Mouse (Mus musculus) ovary, postnatal 14 days (tissue): ENCODE data around the gene Adap1.

Experiments used
- DNase-seq: peaks from one replicate; pipeline ENCODE4 v3.0.0; 2022; ENCODE audit warnings: low spot score

The Adap1 gene

DNA sequence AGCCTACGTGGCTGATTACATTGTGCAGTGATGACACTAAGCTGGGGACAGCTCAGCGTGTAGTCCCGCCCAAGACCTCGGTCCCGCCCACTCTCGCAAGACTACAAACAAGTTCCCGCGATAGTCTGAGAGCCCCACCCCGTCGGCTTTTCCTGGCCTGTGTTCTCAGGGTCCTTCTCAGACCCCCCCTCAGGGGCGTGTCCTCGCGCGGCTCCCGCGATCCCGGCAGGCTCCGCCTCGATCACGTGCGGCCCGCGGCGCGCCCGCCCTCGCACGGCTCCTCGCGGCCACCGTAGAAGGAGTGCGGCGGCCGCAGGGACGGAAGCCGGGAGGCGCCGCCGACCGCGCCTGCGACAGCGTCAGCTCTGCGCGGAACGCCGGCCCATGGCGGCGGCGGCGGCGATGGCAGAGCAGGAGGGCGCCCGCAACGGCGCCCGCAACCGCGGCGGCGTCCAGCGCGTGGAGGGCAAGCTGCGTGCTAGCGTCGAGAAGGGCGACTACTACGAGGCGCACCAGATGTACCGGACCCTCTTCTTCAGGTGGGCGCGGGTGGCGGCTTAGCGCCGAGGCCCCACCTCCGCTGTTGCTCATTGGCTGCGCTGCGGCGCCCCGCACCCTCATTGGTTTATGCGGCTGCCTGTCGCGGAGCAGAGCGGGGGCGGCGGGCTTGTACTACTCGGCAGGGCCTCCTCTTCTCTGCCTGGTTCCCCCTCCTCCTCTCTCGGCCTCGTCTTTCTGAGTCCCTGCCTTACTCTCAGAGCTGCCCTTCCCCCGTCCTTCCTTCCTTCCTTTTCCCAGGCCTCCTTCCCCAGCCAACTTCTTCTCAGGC lies 73.1 kb downstream of the Adap1 start, which contains the start of gene Get4:
Gene Get4 (plus strand): TSS at position 244 of the 829 bp plus-strand sequence.
- DNase-seq: peak; percentile 96

DNA sequence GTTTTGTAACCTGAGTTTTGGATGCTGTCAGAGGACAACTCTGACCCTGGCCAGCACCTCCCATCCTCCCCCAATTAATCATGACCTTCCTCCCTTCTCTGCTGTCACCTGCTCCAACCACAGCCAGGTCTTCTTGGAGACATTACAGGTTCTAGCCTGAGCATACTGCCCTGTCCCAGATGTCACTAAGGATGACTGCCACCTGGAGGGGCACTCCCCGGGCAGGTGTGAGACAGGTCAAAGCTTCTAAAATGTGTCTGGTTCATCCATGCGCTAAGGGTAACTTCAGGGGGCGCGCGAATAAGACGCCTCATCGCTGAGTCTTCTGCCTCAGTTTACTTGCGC lies 73.7 kb downstream of the Adap1 start:
- no peak for DNase-seq

DNA sequence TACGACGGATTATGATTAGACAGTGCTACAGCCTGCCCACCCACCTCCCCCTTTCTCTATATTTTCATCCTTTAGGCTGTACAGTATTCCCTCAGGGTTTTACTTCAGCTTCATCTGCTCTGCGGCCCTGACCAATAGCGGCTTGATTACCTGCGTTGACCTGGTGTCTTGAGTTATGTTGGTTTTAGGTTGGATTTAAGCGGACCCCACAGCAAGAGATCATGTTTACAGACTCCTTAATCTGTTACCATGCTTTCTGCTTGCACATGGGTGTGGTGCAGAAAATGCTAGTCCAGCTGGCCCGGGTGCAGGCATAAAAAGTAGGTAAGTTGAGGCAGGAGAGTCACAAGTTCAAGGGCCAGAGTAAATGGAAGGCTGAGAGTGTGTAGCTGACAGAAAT lies 74.1 kb downstream of the Adap1 start:
- no peak for DNase-seq

DNA sequence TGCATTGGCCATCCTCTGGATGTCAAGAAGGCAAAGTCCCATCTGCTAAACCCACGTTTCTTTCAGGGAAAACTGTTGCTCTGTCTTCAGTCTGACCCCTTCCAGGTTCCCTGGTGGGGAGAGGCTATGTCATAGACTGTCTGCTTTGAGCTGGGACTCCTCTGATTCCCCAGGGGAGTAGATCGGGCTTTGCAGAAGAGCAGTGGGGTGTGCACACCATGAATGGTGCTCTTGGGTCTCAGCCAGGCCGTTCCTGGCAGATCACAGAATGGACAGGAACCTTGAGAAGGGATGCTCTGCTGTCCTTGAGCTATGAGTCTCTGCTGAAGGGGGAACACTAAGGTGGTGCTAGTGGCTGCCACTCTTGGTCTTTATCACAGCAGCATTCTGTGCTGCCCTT lies 76.6 kb downstream of the Adap1 start:
- no peak for DNase-seq

- DNase-seq: no peak
Measured at GRCm38 (mm10) chr5:139247767-139248166, 77.7 kb downstream of the Adap1 start.

- no peak for DNase-seq
Measured at GRCm38 (mm10) chr5:139243384-139243783, 82.0 kb downstream of the Adap1 start.

GRCm38 (mm10) chr5:139241022-139241761 lies 84.2 kb downstream of the Adap1 start:
- DNase-seq: no peak

DNA sequence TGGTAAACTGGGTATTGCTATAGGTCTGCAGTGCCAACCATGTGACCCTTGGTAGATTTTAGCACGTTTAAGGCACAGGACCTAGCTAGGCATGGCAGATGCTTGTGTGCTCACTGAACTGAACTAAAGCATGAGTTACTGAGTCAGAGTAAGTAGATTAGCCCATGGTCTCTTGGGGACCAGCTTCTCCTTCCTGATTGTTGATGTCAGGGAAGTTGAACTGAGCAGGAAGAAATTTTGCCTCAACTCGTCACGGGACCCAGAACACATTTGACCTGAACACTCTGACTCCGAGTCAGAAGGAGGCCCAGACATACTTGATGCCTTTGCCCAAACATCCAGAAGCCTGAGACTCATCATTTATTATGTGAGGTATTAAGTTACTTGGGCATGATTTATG lies 88.0 kb downstream of the Adap1 start:
- no peak for DNase-seq

- no peak for DNase-seq
Measured at GRCm38 (mm10) chr5:139234423-139234822, 91.0 kb downstream of the Adap1 start.

DNA sequence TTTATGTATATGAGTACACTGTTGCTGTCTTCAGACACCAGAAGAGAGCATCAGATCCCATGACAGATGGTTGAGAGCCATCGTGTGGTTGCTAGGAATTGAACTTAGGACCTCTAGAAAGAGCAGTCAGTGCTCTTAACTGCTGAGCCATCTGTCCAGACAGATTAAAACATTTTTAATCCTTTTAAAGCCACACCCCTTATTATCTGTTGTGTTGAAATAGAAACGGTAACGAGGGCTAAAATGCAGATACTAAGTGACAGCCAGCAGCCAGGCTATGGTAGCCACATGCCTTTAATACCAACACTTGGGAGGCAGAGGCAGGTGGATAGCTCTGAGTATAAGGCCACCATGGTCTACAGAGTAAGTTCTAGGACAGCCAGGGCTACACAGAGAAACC lies 93.3 kb downstream of the Adap1 start:
- no peak for DNase-seq

DNA sequence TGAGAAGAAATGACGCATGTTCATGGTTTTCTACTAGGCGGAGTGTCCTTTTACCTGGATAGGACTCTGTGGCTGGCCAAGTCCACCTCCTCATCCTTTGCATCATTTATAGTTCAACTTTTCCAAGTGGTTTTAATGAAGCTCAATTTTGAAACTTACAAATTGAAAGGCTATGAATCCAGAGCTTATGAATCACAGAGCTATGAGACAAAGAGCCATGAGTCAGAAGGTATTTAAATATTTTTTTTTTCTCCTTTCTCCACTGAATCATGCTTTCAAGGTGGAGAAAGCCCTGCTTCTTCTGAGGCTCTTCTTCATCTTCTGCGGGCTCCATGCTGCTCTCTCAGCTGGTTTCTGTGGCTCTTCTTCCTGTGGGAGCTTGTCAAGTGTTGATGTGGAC lies 95.7 kb downstream of the Adap1 start:
- DNase-seq: no peak

DNA sequence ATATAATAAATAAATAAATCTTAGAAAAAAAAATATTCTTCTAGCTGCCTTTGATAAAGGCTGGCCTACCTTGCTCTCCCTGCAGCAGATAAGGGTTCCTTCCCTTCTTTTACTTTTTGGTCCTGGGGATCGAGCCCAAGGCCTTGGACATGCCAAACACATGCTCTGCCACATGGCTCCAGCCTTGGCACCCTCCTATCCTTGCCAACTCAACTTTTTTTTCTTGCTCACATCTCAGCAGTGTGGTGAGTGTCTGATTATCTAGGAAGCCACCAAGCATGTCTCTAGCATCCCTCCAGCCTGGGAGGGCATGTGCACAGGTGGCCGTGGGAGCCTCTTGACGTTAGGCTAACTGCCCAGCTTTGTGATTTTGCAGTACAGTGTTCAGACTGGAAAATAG lies 97.1 kb downstream of the Adap1 start:
- no peak for DNase-seq

DNA sequence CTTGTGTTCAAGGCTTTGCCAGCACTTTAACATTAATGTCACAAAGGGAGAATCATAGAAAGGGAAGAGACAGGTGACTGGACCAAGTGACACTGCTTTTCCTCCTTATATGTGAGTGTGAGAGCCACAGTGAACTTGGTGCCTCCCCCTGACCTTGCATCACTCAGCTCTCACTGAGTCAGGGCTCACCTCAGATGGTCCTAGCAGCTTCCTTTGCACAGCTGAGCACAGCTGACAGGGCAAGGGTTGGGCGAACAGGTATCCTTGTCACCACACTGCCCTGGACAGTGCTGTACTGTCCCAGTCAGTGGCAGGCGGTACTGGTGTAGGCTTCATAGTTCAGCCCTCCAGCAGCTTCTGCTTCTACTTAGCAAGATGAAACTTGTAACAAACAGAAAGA lies 97.8 kb downstream of the Adap1 start:
- no peak for DNase-seq

- no peak for DNase-seq
Measured at GRCm38 (mm10) chr5:139227236-139227635, 98.2 kb downstream of the Adap1 start.

- DNase-seq: no peak
Measured at GRCm38 (mm10) chr5:139223331-139223730, 102.1 kb downstream of the Adap1 start.
